Mouse (Mus musculus): ENCODE results near the gene Mical1. TPM values are rescaled to one million over a fixed set of nuclear protein-coding genes. Genes with fewer than 3 reads are reported as not detected.

Mical1 gene
- polyA plus RNA-seq, 1 experiment from 2014 or later: 19.6 TPM

Other genes starting within 250 kb of the Mical1 start
- gene Fig4, start 173.1 kb upstream of the Mical1 start, polyA plus RNA-seq (2015; fragmentation: Nextera tagmentation; extraction: Ambion mirVana): 30.8 and 31.5 TPM in 2 replicates
- gene Ak9, start 172.3 kb upstream of the Mical1 start, polyA plus RNA-seq (2015; fragmentation: Nextera tagmentation; extraction: Ambion mirVana): 0.22 and 0.30 TPM in 2 replicates
- 19.8 and 22.3 TPM in 2 replicates for gene Zbtb24, start 25.9 kb upstream of the Mical1 start, polyA plus RNA-seq (2015; fragmentation: Nextera tagmentation; extraction: Ambion mirVana)
- gene Smpd2, start 14.1 kb downstream of the Mical1 start, polyA plus RNA-seq (2015; fragmentation: Nextera tagmentation; extraction: Ambion mirVana): 38.8 and 41.6 TPM in 2 replicates
- gene Ppil6, start 14.1 kb downstream of the Mical1 start, polyA plus RNA-seq (2015; fragmentation: Nextera tagmentation; extraction: Ambion mirVana): 3.2 and 3.3 TPM in 2 replicates
- 43.8 and 48.7 TPM in 2 replicates for gene Cd164, start 43.1 kb downstream of the Mical1 start, polyA plus RNA-seq (2015; fragmentation: Nextera tagmentation; extraction: Ambion mirVana)
- 0.52 and 0.77 TPM in 2 replicates for gene Ccdc162, start 240.3 kb downstream of the Mical1 start, polyA plus RNA-seq (2015; fragmentation: Nextera tagmentation; extraction: Ambion mirVana)